Mouse (Mus musculus) G1E (cell line): ENCODE results near the gene Kcnmb2.

Experiments used
- CTCF ChIP-seq: IDR thresholded peaks from 2 replicates; pipeline ENCODE4 v1.5.1; 2012; ENCODE audit warnings: low read depth, low read length, inconsistent platforms, mixed read lengths
- GATA1 ChIP-seq: IDR thresholded peaks from 2 replicates; pipeline ENCODE4 v1.6.1; 2012; ENCODE audit warnings: borderline replicate concordance, low read length, inconsistent platforms, mixed read lengths
- POLR2AphosphoS5 ChIP-seq: IDR thresholded peaks from 2 replicates; pipeline ENCODE4 v1.6.1; 2012; ENCODE audit warnings: low read depth, low read length, inconsistent platforms; ENCODE audit not compliant: insufficient replicate concordance
- TAL1 ChIP-seq: conservative IDR thresholded peaks from 2 replicates; pipeline ENCODE4 v1.6.1; 2012; ENCODE audit warnings: low read depth, low read length, inconsistent platforms, mixed read lengths

GRCm38 (mm10) chr3:32125431-32125830 lies 223.1 kb downstream of the Kcnmb2 start:
- TF ChIP-seq CTCF (no peak), POLR2AphosphoS5 (no peak), GATA1 (no peak), TAL1 (no peak)
